Comparison of ENCODE assay signal across 24 mouse cellular contexts in genomic region chr9:71337425-71337824, GRCm38 (mm10).
A peak's percentile ranks its signal among the peaks of the same experiment; 100 is the strongest.
DNase-seq lines count a peak whose midpoint lies in the region; ATAC-seq lines count a peak whose summit lies in the region.
"Had no signal": no experiment of that assay in that cellular context is flagged by ENCODE, and none has a peak within 500 bp of the region (broad histone marks: within the 10 kb centered on the region; RNA-seq: fewer than 3 reads in every experiment).

No protein-coding gene starts in this region.

- 81% methylated on average over 3 of the region's 3 CpGs for WGBS in hindbrain, embryonic 11.5 days
- 82% methylated on average over 3 of the region's 3 CpGs for WGBS in hindbrain, embryonic 14.5 days
- 23% methylated on average over 3 of the region's 3 CpGs for WGBS in limb, embryonic 10.5 days

- no peak overlapping the region for H3K9ac ChIP-seq in hindbrain, embryonic 11.5 days (ENCODE audit: low read depth, low read length)
- H3K9ac ChIP-seq in hindbrain, embryonic 14.5 days = no peak overlapping the region
- H3K9ac ChIP-seq: embryonic facial prominence, embryonic 13.5 days; forebrain, embryonic 15.5 days; hindbrain, embryonic 15.5 days; neural tube, embryonic 12.5 days had no signal

- no peaks in the 10 kb centered on the region for H3K36me3 ChIP-seq in hindbrain, embryonic 11.5 days (ENCODE audit: control insufficient read depth, insufficient read depth, low read length)
- no peaks in the 10 kb centered on the region for H3K36me3 ChIP-seq in hindbrain, embryonic 14.5 days (replicated peaks; ENCODE audit: control insufficient read depth, insufficient read depth)
- H3K36me3 ChIP-seq in limb, embryonic 10.5 days = no peaks in the 10 kb centered on the region
- H3K36me3 ChIP-seq: embryonic facial prominence, embryonic 13.5 days; forebrain, embryonic 15.5 days; G1E; hindbrain, embryonic 15.5 days; neural tube, embryonic 12.5 days had no signal

- no peaks in the 10 kb centered on the region for H3K9me3 ChIP-seq in hindbrain, embryonic 11.5 days (ENCODE audit: control insufficient read depth, low read length)
- no peaks in the 10 kb centered on the region for H3K9me3 ChIP-seq in hindbrain, embryonic 14.5 days (ENCODE audit: control insufficient read depth, low read length)
- no peaks in the 10 kb centered on the region for H3K9me3 ChIP-seq in limb, embryonic 10.5 days (replicated peaks)
- H3K9me3 ChIP-seq: embryonic facial prominence, embryonic 13.5 days; forebrain, embryonic 15.5 days; G1E; hindbrain, embryonic 15.5 days; neural tube, embryonic 12.5 days had no signal

- H3K4me3 ChIP-seq in hindbrain, embryonic 11.5 days (ENCODE audit: low read depth, low read length) = no peak overlapping the region
- no peak overlapping the region for H3K4me3 ChIP-seq in hindbrain, embryonic 14.5 days (replicated peaks; ENCODE audit: low read length)
- no peak overlapping the region for H3K4me3 ChIP-seq in limb, embryonic 10.5 days
- H3K4me3 ChIP-seq: embryonic facial prominence, embryonic 13.5 days; forebrain, embryonic 15.5 days; heart, adult 2 months; hindbrain, embryonic 15.5 days; layer of hippocampus, adult 2 months; neural tube, embryonic 12.5 days had no signal

- no peak for ATAC-seq in hindbrain, embryonic 11.5 days (ENCODE audit: low FRiP score)
- ATAC-seq in hindbrain, embryonic 14.5 days (ENCODE audit: low FRiP score) = no peak
- ATAC-seq in activated CD4-positive, CD25-positive, alpha-beta regulatory T cell, adult 4 months = no peak
- no peak for ATAC-seq in megakaryocyte, adult 5-6 weeks (ENCODE audit: poor library complexity, severe bottlenecking)
- ATAC-seq: forebrain, embryonic 15.5 days; intestine, embryonic 16.5 days; lung, postnatal 0 days had no signal

- H3K4me2 ChIP-seq in hindbrain, embryonic 11.5 days (replicated peaks; ENCODE audit: low read depth, low read length) = no peak overlapping the region
- no peak overlapping the region for H3K4me2 ChIP-seq in hindbrain, embryonic 14.5 days (replicated peaks)
- H3K4me2 ChIP-seq: embryonic facial prominence, embryonic 13.5 days; forebrain, embryonic 15.5 days; hindbrain, embryonic 15.5 days; neural tube, embryonic 12.5 days had no signal

- H3K4me1 ChIP-seq in hindbrain, embryonic 11.5 days (replicated peaks; ENCODE audit: control insufficient read depth, insufficient read depth, low read length) = no peaks in the 10 kb centered on the region
- H3K4me1 ChIP-seq in hindbrain, embryonic 14.5 days (replicated peaks; ENCODE audit: control insufficient read depth, insufficient read depth, low read length) = no peaks in the 10 kb centered on the region
- peaks cover 32% of the 10 kb centered on the region for H3K4me1 ChIP-seq in limb, embryonic 10.5 days
- H3K4me1 ChIP-seq: embryonic facial prominence, embryonic 13.5 days; forebrain, embryonic 15.5 days; hindbrain, embryonic 15.5 days; neural tube, embryonic 12.5 days had no signal

- H3K27me3 ChIP-seq in hindbrain, embryonic 11.5 days (ENCODE audit: control insufficient read depth, insufficient read depth, low read length) = no peaks in the 10 kb centered on the region
- H3K27me3 ChIP-seq in hindbrain, embryonic 14.5 days (ENCODE audit: control insufficient read depth, insufficient read depth, low read length) = no peaks in the 10 kb centered on the region
- H3K27me3 ChIP-seq in limb, embryonic 10.5 days (ENCODE audit: low read depth, poor library complexity, severe bottlenecking) = peaks cover 52% of the 10 kb centered on the region
- H3K27me3 ChIP-seq: embryonic facial prominence, embryonic 13.5 days; forebrain, embryonic 15.5 days; hindbrain, embryonic 15.5 days had no signal

- no peak overlapping the region for H3K27ac ChIP-seq in hindbrain, embryonic 11.5 days (ENCODE audit: low read depth, low read length)
- H3K27ac ChIP-seq in hindbrain, embryonic 14.5 days = no peak overlapping the region
- no peak overlapping the region for H3K27ac ChIP-seq in limb, embryonic 10.5 days
- H3K27ac ChIP-seq: embryonic facial prominence, embryonic 13.5 days; forebrain, embryonic 15.5 days; heart, adult 2 months; hindbrain, embryonic 15.5 days; layer of hippocampus, adult 2 months; neural tube, embryonic 12.5 days had no signal

- DNase-seq in hindbrain, embryonic 11.5 days (ENCODE audit: low spot score) = peak; percentile 19
- no peak for DNase-seq in hindbrain, embryonic 14.5 days (ENCODE audit: low spot score)
- peak; percentile 5 for DNase-seq in embryo, embryonic 9.5 days (ENCODE audit: extremely low spot score)
- DNase-seq in limb, embryonic 10.5 days (ENCODE audit: low spot score) = peak; percentile 76
- no peak for DNase-seq in adrenal gland, postnatal 25 days
- DNase-seq: adrenal gland, adult 8-10 months; B cell, adult 2 months; cerebellum, adult 2 months; cerebellum, postnatal 36 days; gastrocnemius, postnatal 25 days; heart, adult 2 months; kidney, postnatal 25 days; midbrain, embryonic 14.5 days; thymus, postnatal 25 days had no signal

Comparison
In these comparisons a context has a peak if more than half of its experiments do, and no peak if none do; other contexts are left out.
1. DNase-seq: peak in hindbrain, embryonic 11.5 days (single experiment), embryo, embryonic 9.5 days (single experiment) and limb, embryonic 10.5 days (single experiment); none in hindbrain, embryonic 14.5 days (single experiment) and adrenal gland, postnatal 25 days (single experiment).